Mouse (Mus musculus) myocyte (in vitro differentiated cells): ENCODE data around the gene Fmn2. TPM values are rescaled to one million over a fixed set of nuclear protein-coding genes. Genes with fewer than 3 reads are reported as not detected.

ENCODE experiments used
- H3K27me3 ChIP-seq: one replicate; pipeline ENCODE4 v1.6.1; 2011; ENCODE audit not compliant: control insufficient read depth, insufficient read depth, insufficient read length
- H3K36me3 ChIP-seq: one replicate; pipeline ENCODE4 v1.6.1; 2011; ENCODE audit not compliant: control insufficient read depth, insufficient read depth
- H3K4me2 ChIP-seq: one replicate; pipeline ENCODE4 v1.6.1; 2011; ENCODE audit warnings: low read depth, control low read depth
- H3K4me3 ChIP-seq: one replicate; pipeline ENCODE4 v1.5.1; 2011; ENCODE audit warnings: mild to moderate bottlenecking, control low read depth, moderate library complexity
- H3K79me2 ChIP-seq: one replicate; pipeline ENCODE4 v1.6.1; 2011; ENCODE audit not compliant: control insufficient read depth, insufficient read depth
- H3ac ChIP-seq: one replicate; pipeline ENCODE4 v1.6.1; 2011; ENCODE audit not compliant: control insufficient read depth, insufficient read length
- CEBPB ChIP-seq: IDR thresholded peaks from 2 replicates; pipeline ENCODE4 v1.6.1; 2011; ENCODE audit warnings: mild to moderate bottlenecking, moderate library complexity; ENCODE audit not compliant: poor library complexity, insufficient read depth, severe bottlenecking
- E2F4 ChIP-seq: IDR thresholded peaks from one replicate; pipeline ENCODE4 v1.6.1; 2011; ENCODE audit warnings: mild to moderate bottlenecking, control low read depth, moderate library complexity; ENCODE audit not compliant: insufficient read depth
- MAX ChIP-seq: IDR thresholded peaks from one replicate; pipeline ENCODE4 v1.6.1; 2011; ENCODE audit warnings: low read depth, mild to moderate bottlenecking, control low read depth
- MYOD1 ChIP-seq, 3 experiments: IDR thresholded peaks; one replicate each; pipeline ENCODE4 v1.6.1; 2011; ENCODE audit warnings: control low read depth in 2 of 3, low read depth in 2 of 3, mild to moderate bottlenecking in 2 of 3, moderate library complexity in 1 of 3; ENCODE audit not compliant: insufficient read length in 2 of 3, control insufficient read depth in 1 of 3
- MYOG ChIP-seq, 3 experiments: IDR thresholded peaks; one replicate each; pipeline ENCODE4 v1.6.1; 2011; ENCODE audit warnings: control low read depth in 2 of 3, low read depth in 2 of 3, mild to moderate bottlenecking in 2 of 3; ENCODE audit not compliant: insufficient read length in 2 of 3, control insufficient read depth in 1 of 3, insufficient read depth in 1 of 3
- POLR2A ChIP-seq: IDR thresholded peaks from one replicate; pipeline ENCODE4 v1.6.1; 2011; ENCODE audit warnings: low read depth, mild to moderate bottlenecking, control low read depth, moderate library complexity; ENCODE audit not compliant: insufficient read length
- POLR2AphosphoS2 ChIP-seq: IDR thresholded peaks from one replicate; pipeline ENCODE4 v1.6.1; 2011; ENCODE audit warnings: low read depth, control low read depth; ENCODE audit not compliant: insufficient read length
- REST ChIP-seq: IDR thresholded peaks from one replicate; pipeline ENCODE4 v1.6.1; 2011; ENCODE audit warnings: mild to moderate bottlenecking, control low read depth, moderate library complexity; ENCODE audit not compliant: insufficient read depth, insufficient read length
- SRF ChIP-seq: IDR thresholded peaks from one replicate; pipeline ENCODE4 v1.6.1; 2011; ENCODE audit warnings: low read depth; ENCODE audit not compliant: control insufficient read depth, insufficient read length
- TCF12 ChIP-seq: IDR thresholded peaks from one replicate; pipeline ENCODE4 v1.6.1; 2011; ENCODE audit warnings: mild to moderate bottlenecking, control low read depth; ENCODE audit not compliant: poor library complexity, insufficient read depth, severe bottlenecking
- TCF3 ChIP-seq: IDR thresholded peaks from one replicate; pipeline ENCODE4 v1.6.1; 2011; ENCODE audit warnings: low read depth, control low read depth; ENCODE audit not compliant: insufficient read length
- USF1 ChIP-seq: IDR thresholded peaks from one replicate; pipeline ENCODE4 v1.6.1; 2011; ENCODE audit warnings: low read depth, mild to moderate bottlenecking, control low read depth, moderate library complexity
- polyA plus RNA-seq: library from polyadenylated mRNA; unstranded; fragments of >200 nt; fragmentation: generic; extraction: Trizol; gene quantifications from one replicate; pipeline ENCODE4 v1.2.1, GENCODE M21; 2012; ENCODE audit warnings: missing spikeins

Gene Fmn2
- polyA plus RNA-seq, 1 experiment = not detected

DNA sequence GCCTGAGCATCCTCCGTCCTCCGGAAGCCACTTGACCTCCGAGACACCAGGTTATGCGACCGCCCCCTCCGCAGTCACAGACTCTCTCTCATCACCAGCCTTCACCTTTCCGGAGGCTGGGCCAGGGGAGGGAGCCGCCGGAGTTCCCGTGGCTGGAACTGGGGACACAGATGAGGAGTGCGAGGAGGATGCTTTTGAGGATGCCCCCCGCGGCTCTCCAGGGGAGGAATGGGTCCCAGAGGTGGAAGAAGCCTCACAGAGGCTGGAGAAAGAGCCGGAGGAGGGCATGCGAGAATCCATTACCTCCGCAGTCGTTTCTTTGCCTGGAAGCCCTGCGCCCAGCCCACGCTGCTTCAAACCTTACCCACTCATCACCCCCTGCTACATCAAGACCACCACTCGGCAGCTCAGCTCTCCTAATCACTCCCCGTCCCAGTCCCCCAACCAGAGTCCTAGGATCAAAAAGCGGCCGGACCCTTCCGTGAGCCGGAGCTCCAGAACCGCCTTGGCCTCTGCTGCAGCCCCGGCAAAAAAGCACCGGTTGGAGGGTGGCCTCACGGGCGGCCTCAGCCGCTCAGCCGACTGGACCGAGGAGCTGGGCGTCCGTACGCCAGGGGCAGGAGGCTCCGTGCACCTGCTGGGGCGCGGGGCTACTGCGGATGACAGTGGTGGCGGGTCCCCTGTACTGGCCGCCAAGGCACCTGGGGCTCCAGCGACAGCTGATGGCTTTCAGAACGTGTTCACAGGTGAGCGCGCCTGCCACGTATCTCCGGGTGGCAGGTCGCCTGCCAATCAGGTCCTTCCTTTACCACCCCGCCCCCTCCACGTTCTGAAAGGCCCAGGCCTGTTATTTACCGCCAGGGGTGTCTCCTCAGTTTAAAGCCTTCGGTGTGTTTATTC is 1.5 kb downstream of the Fmn2 start:
- TF ChIP-seq MAX = no peak
- TF ChIP-seq MYOG (IDR thresholded peaks at IDR 0.05; ENCODE audit: control insufficient read depth in 1 of 3, insufficient read depth in 1 of 3, insufficient read length in 2 of 3, low read depth in 2 of 3) = no peak
- TF ChIP-seq POLR2A = no peak
- no peak for TF ChIP-seq E2F4
- TF ChIP-seq REST = no peak
- no peak for TF ChIP-seq MYOD1 (IDR thresholded peaks at IDR 0.05; ENCODE audit: control insufficient read depth in 1 of 3, insufficient read length in 2 of 3, low read depth in 2 of 3)
- no peak for TF ChIP-seq USF1
- no peak for TF ChIP-seq CEBPB
- no peak for TF ChIP-seq SRF
- TF ChIP-seq TCF12 = no peak
- no peak for TF ChIP-seq TCF3
- no peak for TF ChIP-seq POLR2AphosphoS2
- H3ac ChIP-seq = no peak overlapping the region
- H3K36me3 ChIP-seq = no peaks in the 10 kb centered on the region
- no peak overlapping the region for H3K4me3 ChIP-seq
- peaks cover 22% of the 10 kb centered on the region for H3K27me3 ChIP-seq
- no peaks in the 10 kb centered on the region for H3K79me2 ChIP-seq
- no peak overlapping the region for H3K4me2 ChIP-seq

DNA sequence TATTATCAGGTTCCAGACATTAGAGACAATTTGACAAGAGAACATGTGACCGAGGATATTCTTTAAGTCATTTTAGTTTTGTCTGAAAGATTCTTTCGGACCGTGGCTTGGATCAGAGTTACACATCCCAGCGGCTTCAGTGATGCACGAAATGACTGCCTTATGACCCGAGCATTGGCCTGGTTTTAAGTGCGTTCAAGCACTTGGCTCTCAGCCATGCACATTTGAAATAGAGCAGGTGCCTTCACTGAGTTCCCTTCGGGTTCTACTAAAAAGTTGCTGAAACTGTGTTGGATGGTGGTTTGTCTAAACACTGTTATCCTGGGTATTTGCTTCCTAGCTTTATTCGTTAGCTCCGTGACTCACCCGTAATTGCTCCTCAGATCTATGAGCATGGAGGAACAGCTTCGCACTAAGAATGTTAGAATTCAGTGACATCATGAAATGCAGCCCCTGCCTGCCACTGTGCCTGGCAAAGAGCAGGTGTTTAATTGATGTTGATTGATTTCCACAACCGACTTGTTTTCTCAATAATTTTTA is 7.0 kb downstream of the Fmn2 start:
- no peaks in the 10 kb centered on the region for H3K27me3 ChIP-seq
- no peak overlapping the region for H3K4me2 ChIP-seq
- TF ChIP-seq REST (no peak), MAX (no peak), TCF3 (no peak), MYOG (IDR thresholded peaks at IDR 0.05; ENCODE audit: control insufficient read depth in 1 of 3, insufficient read depth in 1 of 3, insufficient read length in 2 of 3, low read depth in 2 of 3) (no peak), E2F4 (no peak), TCF12 (no peak), SRF (no peak), POLR2A (no peak), CEBPB (no peak), POLR2AphosphoS2 (no peak), MYOD1 (IDR thresholded peaks at IDR 0.05; ENCODE audit: control insufficient read depth in 1 of 3, insufficient read length in 2 of 3, low read depth in 2 of 3) (no peak), USF1 (no peak)
- no peak overlapping the region for H3ac ChIP-seq
- no peak overlapping the region for H3K4me3 ChIP-seq
- H3K36me3 ChIP-seq = no peaks in the 10 kb centered on the region
- no peaks in the 10 kb centered on the region for H3K79me2 ChIP-seq

DNA sequence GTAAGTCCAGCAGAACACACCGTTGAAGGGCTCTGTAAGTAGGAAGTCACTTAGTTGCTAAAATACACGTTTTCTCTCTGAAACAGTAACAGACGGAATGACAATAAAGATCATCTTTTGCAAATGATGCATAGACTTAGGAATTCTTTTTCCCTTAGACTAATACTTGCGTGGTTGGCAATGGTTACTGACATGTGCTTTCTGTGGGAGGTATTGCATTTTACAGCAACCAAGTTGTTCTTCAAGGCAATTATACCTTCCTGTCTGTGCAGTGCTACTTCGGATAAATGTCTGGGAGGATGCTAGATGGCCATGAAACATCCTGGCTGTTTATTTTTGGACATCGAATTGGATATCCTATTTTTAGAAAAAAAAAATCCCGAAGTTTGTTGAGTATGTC is 11.8 kb downstream of the Fmn2 start:
- Histone ChIP-seq H3K27me3 (no peaks in the 10 kb centered on the region), H3K79me2 (no peaks in the 10 kb centered on the region), H3K4me3 (no peak overlapping the region), H3K4me2 (no peak overlapping the region), H3K36me3 (no peaks in the 10 kb centered on the region), H3ac (no peak overlapping the region)
- TF ChIP-seq MAX (no peak), TCF12 (no peak), MYOD1 (IDR thresholded peaks at IDR 0.05; ENCODE audit: control insufficient read depth in 1 of 3, insufficient read length in 2 of 3, low read depth in 2 of 3) (no peak), POLR2A (no peak), CEBPB (no peak), MYOG (IDR thresholded peaks at IDR 0.05; ENCODE audit: control insufficient read depth in 1 of 3, insufficient read depth in 1 of 3, insufficient read length in 2 of 3, low read depth in 2 of 3) (no peak), SRF (no peak), POLR2AphosphoS2 (no peak), REST (no peak), E2F4 (no peak)

DNA sequence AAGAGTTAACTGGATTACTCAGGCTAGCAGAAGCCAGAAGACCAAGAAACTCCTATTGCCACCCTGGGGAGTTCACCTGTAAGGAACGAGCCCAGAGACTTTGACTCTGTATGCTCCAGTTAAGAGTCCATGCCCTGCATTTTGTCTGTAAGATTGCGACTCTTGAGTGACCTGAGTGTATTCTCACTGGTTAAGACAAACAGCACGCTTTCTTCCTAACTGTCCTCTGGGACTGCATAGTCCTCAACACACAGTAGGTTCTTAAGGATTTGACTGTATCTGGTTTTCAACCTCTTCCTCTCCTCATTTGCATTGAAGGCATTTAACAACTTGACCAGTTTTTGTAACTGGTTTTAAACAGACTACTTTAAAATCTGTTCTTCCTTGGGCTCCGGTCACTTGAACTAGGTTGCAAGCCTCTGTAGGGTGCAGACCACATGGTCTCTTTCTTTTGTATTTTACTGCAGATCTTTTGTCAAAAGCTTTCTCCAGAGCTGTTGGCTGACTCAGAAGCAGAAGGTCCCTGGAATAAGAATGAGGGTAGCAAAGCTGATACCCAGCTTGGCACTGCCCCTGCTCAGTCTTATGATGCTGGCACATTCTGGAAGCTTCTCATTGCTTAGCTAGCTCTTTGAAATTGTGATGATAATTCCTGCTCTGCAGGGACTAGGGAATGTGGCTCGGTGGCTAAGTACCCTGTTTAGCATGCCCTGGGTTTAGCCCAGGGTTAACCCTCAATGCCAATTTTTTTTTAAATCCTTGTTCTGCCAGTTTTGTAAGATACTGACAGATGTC is 20.5 kb downstream of the Fmn2 start:
- no peak overlapping the region for H3K4me2 ChIP-seq
- TF ChIP-seq MYOD1 (IDR thresholded peaks at IDR 0.05; ENCODE audit: control insufficient read depth in 1 of 3, insufficient read length in 2 of 3, low read depth in 2 of 3) (no peak), TCF12 (no peak), POLR2AphosphoS2 (no peak), USF1 (no peak), POLR2A (no peak), MYOG (IDR thresholded peaks at IDR 0.05; ENCODE audit: control insufficient read depth in 1 of 3, insufficient read depth in 1 of 3, insufficient read length in 2 of 3, low read depth in 2 of 3) (no peak), MAX (no peak), REST (no peak), SRF (no peak), E2F4 (no peak), TCF3 (no peak), CEBPB (no peak)

More for the DNA sequence above, 20.5 kb downstream of the Fmn2 start:
- H3K4me3 ChIP-seq = no peak overlapping the region
- no peak overlapping the region for H3ac ChIP-seq
- no peaks in the 10 kb centered on the region for H3K27me3 ChIP-seq
- no peaks in the 10 kb centered on the region for H3K36me3 ChIP-seq
- H3K79me2 ChIP-seq = no peaks in the 10 kb centered on the region
